Mouse (Mus musculus): Measurements from ENCODE around the gene Olfr619. TPM values are rescaled to one million over a fixed set of nuclear protein-coding genes. Genes with fewer than 3 reads are reported as not detected.

Olfr619 gene
- not detected in 2 replicates for polyA plus RNA-seq (2015; fragmentation: Nextera tagmentation; extraction: Ambion mirVana)

- no peak for ATAC-seq (ENCODE audit: low read depth)
- no peaks in the 10 kb centered on the region for H3K9me3 ChIP-seq (ENCODE audit: control insufficient read depth, low read length)
- H3K4me3 ChIP-seq (ENCODE audit: low read length) = no peak within 1 kb of the TSS
- H3K36me3 ChIP-seq (ENCODE audit: control insufficient read depth, insufficient read depth, low read length) = no peaks in the 10 kb centered on the region
- H3K27ac ChIP-seq (ENCODE audit: low read length) = no peak within 1 kb of the TSS
- H3K4me1 ChIP-seq (replicated peaks; ENCODE audit: control insufficient read depth, insufficient read depth, low read length) = no peaks in the 10 kb centered on the region
- H3K4me2 ChIP-seq (ENCODE audit: low read depth, low read length) = no peak within 1 kb of the TSS
- H3K9ac ChIP-seq (ENCODE audit: low read length) = no peak within 1 kb of the TSS
- H3K27me3 ChIP-seq (ENCODE audit: control insufficient read depth, insufficient read depth, low read depth, low read length) = no peaks in the 10 kb centered on the region
Observed at GRCm38 (mm10) chr7:103600275-103600674, at the start of gene Olfr619. Gene Olfr619, plus strand, starts transcription at chr7:103600575.

GRCm38 (mm10) chr7:103555779-103556178 lies 44.6 kb upstream of the Olfr619 start, which contains the start of gene Olfr615:
Gene Olfr615, plus strand, starts transcription at chr7:103556079.
- Histone ChIP-seq H3K9me3 (ENCODE audit: control insufficient read depth, low read length) (no peaks in the 10 kb centered on the region), H3K9ac (ENCODE audit: low read length) (no peak within 1 kb of the TSS), H3K36me3 (ENCODE audit: control insufficient read depth, insufficient read depth, low read length) (no peaks in the 10 kb centered on the region), H3K4me2 (ENCODE audit: low read depth, low read length) (no peak within 1 kb of the TSS), H3K27ac (ENCODE audit: low read length) (no peak within 1 kb of the TSS), H3K4me3 (ENCODE audit: low read length) (no peak within 1 kb of the TSS), H3K27me3 (ENCODE audit: control insufficient read depth, insufficient read depth, low read depth, low read length) (no peaks in the 10 kb centered on the region), H3K4me1 (replicated peaks; ENCODE audit: control insufficient read depth, insufficient read depth, low read length) (no peaks in the 10 kb centered on the region)
- WGBS = 72% methylated on average over 2 of the region's 2 CpGs
- no peak for ATAC-seq (ENCODE audit: low read depth)

DNA sequence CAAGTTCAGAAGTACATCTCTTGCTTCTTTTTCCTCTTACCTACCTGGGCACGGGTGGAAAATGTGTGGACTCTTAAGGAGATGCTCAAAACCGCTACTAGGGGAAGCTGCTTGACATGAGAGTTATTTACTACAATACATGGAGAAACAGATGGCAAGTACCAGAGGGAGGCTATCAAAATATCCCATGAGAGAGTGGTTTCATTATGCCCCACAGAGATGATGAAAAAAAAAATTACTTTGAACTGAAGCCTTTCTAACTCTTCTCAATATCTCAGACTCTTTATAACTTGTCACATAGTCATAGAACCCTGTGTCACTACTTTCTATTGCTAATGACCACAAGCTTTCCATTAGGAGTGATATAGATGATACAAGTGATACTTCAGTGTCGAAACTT lies 31.3 kb upstream of the Olfr619 start, which contains the start of gene Olfr616:
TSS of gene Olfr616 (minus strand) at position 101 of the 400 bp plus-strand sequence.
- H3K36me3 ChIP-seq (ENCODE audit: control insufficient read depth, insufficient read depth, low read length) = no peaks in the 10 kb centered on the region
- no peak within 1 kb of the TSS for H3K9ac ChIP-seq (ENCODE audit: low read length)
- H3K27ac ChIP-seq (ENCODE audit: low read length) = no peak within 1 kb of the TSS
- H3K4me2 ChIP-seq (ENCODE audit: low read depth, low read length) = no peak within 1 kb of the TSS
- ATAC-seq (ENCODE audit: low read depth) = no peak
- no peaks in the 10 kb centered on the region for H3K4me1 ChIP-seq (replicated peaks; ENCODE audit: control insufficient read depth, insufficient read depth, low read length)
- no peaks in the 10 kb centered on the region for H3K27me3 ChIP-seq (ENCODE audit: control insufficient read depth, insufficient read depth, low read depth, low read length)
- WGBS = 72% methylated on average over 3 of the region's 3 CpGs
- H3K9me3 ChIP-seq (ENCODE audit: control insufficient read depth, low read length) = no peaks in the 10 kb centered on the region
- H3K4me3 ChIP-seq (ENCODE audit: low read length) = no peak within 1 kb of the TSS

- H3K9me3 ChIP-seq (ENCODE audit: control insufficient read depth, low read length) = no peaks in the 10 kb centered on the region
- H3K4me1 ChIP-seq (replicated peaks; ENCODE audit: control insufficient read depth, insufficient read depth, low read length) = no peaks in the 10 kb centered on the region
- H3K9ac ChIP-seq (ENCODE audit: low read length) = no peak within 1 kb of the TSS
- H3K4me3 ChIP-seq (ENCODE audit: low read length) = no peak within 1 kb of the TSS
- WGBS = 59% methylated on average over 1 of the region's 1 CpGs
- ATAC-seq (ENCODE audit: low read depth) = no peak
- H3K4me2 ChIP-seq (ENCODE audit: low read depth, low read length) = no peak within 1 kb of the TSS
- no peaks in the 10 kb centered on the region for H3K36me3 ChIP-seq (ENCODE audit: control insufficient read depth, insufficient read depth, low read length)
- no peak within 1 kb of the TSS for H3K27ac ChIP-seq (ENCODE audit: low read length)
- H3K27me3 ChIP-seq (ENCODE audit: control insufficient read depth, insufficient read depth, low read depth, low read length) = no peaks in the 10 kb centered on the region
Observed at GRCm38 (mm10) chr7:103572761-103573160, 27.6 kb upstream of the Olfr619 start, which contains the start of gene Olfr617. Gene Olfr617, plus strand, starts transcription at chr7:103573061.

DNA sequence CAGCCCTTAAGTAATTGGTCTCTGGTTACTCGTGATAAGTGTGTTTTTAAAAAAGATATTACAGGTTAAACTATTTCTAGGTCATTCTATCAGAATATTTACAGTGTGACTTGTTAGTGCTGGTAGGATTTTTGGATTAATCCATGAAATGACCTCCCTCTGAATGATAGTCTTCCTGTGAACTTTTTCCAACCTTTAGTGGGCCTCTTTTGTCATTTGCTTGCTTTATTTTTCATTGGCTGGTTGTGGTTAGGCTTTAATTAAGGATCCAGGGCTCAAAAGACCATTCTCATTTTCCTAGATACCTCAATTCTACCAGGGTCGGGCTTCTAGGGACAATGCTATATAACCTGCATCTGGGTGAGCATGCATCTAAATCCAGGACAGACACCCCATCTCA lies 10.6 kb upstream of the Olfr619 start, which contains the start of gene Olfr618:
TSS of gene Olfr618 (plus strand) at position 301 of the 400 bp plus-strand sequence.
- Histone ChIP-seq H3K27ac (ENCODE audit: low read length) (no peak within 1 kb of the TSS), H3K4me3 (ENCODE audit: low read length) (no peak within 1 kb of the TSS), H3K4me1 (replicated peaks; ENCODE audit: control insufficient read depth, insufficient read depth, low read length) (no peaks in the 10 kb centered on the region), H3K36me3 (ENCODE audit: control insufficient read depth, insufficient read depth, low read length) (no peaks in the 10 kb centered on the region), H3K9ac (ENCODE audit: low read length) (no peak within 1 kb of the TSS), H3K4me2 (ENCODE audit: low read depth, low read length) (no peak within 1 kb of the TSS), H3K27me3 (ENCODE audit: control insufficient read depth, insufficient read depth, low read depth, low read length) (no peaks in the 10 kb centered on the region), H3K9me3 (ENCODE audit: control insufficient read depth, low read length) (no peaks in the 10 kb centered on the region)
- WGBS = 46% methylated on average over 2 of the region's 2 CpGs
- no peak for ATAC-seq (ENCODE audit: low read depth)

- Histone ChIP-seq H3K4me2 (ENCODE audit: low read depth, low read length) (no peak overlapping the region), H3K27me3 (ENCODE audit: control insufficient read depth, insufficient read depth, low read depth, low read length) (no peaks in the 10 kb centered on the region), H3K36me3 (ENCODE audit: control insufficient read depth, insufficient read depth, low read length) (no peaks in the 10 kb centered on the region), H3K27ac (ENCODE audit: low read length) (no peak overlapping the region), H3K9ac (ENCODE audit: low read length) (no peak overlapping the region), H3K4me3 (ENCODE audit: low read length) (no peak overlapping the region), H3K4me1 (replicated peaks; ENCODE audit: control insufficient read depth, insufficient read depth, low read length) (no peaks in the 10 kb centered on the region), H3K9me3 (ENCODE audit: control insufficient read depth, low read length) (no peaks in the 10 kb centered on the region)
- 74% methylated on average over 2 of the region's 2 CpGs for WGBS
- ATAC-seq (ENCODE audit: low read depth) = no peak
Observed at GRCm38 (mm10) chr7:103607425-103607824, 7.0 kb downstream of the Olfr619 start.

- H3K9me3 ChIP-seq (ENCODE audit: control insufficient read depth, low read length) = no peaks in the 10 kb centered on the region
- H3K9ac ChIP-seq (ENCODE audit: low read length) = no peak within 1 kb of the TSS
- no peaks in the 10 kb centered on the region for H3K36me3 ChIP-seq (ENCODE audit: control insufficient read depth, insufficient read depth, low read length)
- no peak within 1 kb of the TSS for H3K4me3 ChIP-seq (ENCODE audit: low read length)
- H3K27ac ChIP-seq (ENCODE audit: low read length) = no peak within 1 kb of the TSS
- H3K27me3 ChIP-seq (ENCODE audit: control insufficient read depth, insufficient read depth, low read depth, low read length) = no peaks in the 10 kb centered on the region
- no peak for ATAC-seq (ENCODE audit: low read depth)
- no peaks in the 10 kb centered on the region for H3K4me1 ChIP-seq (replicated peaks; ENCODE audit: control insufficient read depth, insufficient read depth, low read length)
- H3K4me2 ChIP-seq (ENCODE audit: low read depth, low read length) = no peak within 1 kb of the TSS
- WGBS = 66% methylated on average over 2 of the region's 2 CpGs
Observed at GRCm38 (mm10) chr7:103612434-103612833, 12.1 kb downstream of the Olfr619 start, which contains the start of gene Olfr620. Gene Olfr620, minus strand, starts transcription at chr7:103612534.

- Histone ChIP-seq H3K9me3 (ENCODE audit: control insufficient read depth, low read length) (no peaks in the 10 kb centered on the region), H3K4me2 (ENCODE audit: low read depth, low read length) (no peak overlapping the region), H3K27ac (ENCODE audit: low read length) (no peak overlapping the region), H3K4me3 (ENCODE audit: low read length) (no peak overlapping the region), H3K9ac (ENCODE audit: low read length) (no peak overlapping the region), H3K36me3 (ENCODE audit: control insufficient read depth, insufficient read depth, low read length) (no peaks in the 10 kb centered on the region), H3K4me1 (replicated peaks; ENCODE audit: control insufficient read depth, insufficient read depth, low read length) (no peaks in the 10 kb centered on the region), H3K27me3 (ENCODE audit: control insufficient read depth, insufficient read depth, low read depth, low read length) (no peaks in the 10 kb centered on the region)
- no peak for ATAC-seq (ENCODE audit: low read depth)
Observed at GRCm38 (mm10) chr7:103636795-103637194, 36.4 kb downstream of the Olfr619 start.

DNA sequence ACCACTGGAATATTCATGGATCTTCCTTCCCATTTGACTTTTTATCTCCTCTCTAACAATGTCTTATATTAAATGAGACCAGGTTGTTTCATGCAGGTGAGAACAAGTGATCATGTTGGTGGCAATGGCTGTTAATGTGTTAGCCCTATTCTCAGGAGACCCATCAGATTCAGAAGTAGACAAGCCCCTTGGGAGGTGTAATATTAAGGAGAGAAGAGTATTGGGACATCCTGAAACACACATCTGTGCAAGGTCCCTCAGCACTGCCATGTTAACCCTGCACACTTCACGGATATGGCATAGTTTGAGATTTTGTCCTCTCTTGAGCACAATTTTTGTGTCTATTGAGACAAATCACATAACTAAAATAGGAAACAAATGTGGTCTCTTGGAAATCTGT lies 42.2 kb downstream of the Olfr619 start, which contains the start of gene Olfr622:
TSS of gene Olfr622 (minus strand) at position 101 of the 400 bp plus-strand sequence.
- H3K36me3 ChIP-seq (ENCODE audit: control insufficient read depth, insufficient read depth, low read length) = no peaks in the 10 kb centered on the region
- no peak for ATAC-seq (ENCODE audit: low read depth)
- no peaks in the 10 kb centered on the region for H3K27me3 ChIP-seq (ENCODE audit: control insufficient read depth, insufficient read depth, low read depth, low read length)
- H3K4me2 ChIP-seq (ENCODE audit: low read depth, low read length) = no peak within 1 kb of the TSS
- H3K4me1 ChIP-seq (replicated peaks; ENCODE audit: control insufficient read depth, insufficient read depth, low read length) = no peaks in the 10 kb centered on the region
- WGBS = 74% methylated on average over 1 of the region's 1 CpGs
- no peak within 1 kb of the TSS for H3K9ac ChIP-seq (ENCODE audit: low read length)
- no peaks in the 10 kb centered on the region for H3K9me3 ChIP-seq (ENCODE audit: control insufficient read depth, low read length)
- no peak within 1 kb of the TSS for H3K27ac ChIP-seq (ENCODE audit: low read length)
- no peak within 1 kb of the TSS for H3K4me3 ChIP-seq (ENCODE audit: low read length)

- Histone ChIP-seq H3K4me3 (ENCODE audit: low read length) (no peak overlapping the region), H3K36me3 (ENCODE audit: control insufficient read depth, insufficient read depth, low read length) (no peaks in the 10 kb centered on the region), H3K27me3 (ENCODE audit: control insufficient read depth, insufficient read depth, low read depth, low read length) (no peaks in the 10 kb centered on the region), H3K9me3 (ENCODE audit: control insufficient read depth, low read length) (no peaks in the 10 kb centered on the region), H3K4me1 (replicated peaks; ENCODE audit: control insufficient read depth, insufficient read depth, low read length) (no peaks in the 10 kb centered on the region), H3K27ac (ENCODE audit: low read length) (no peak overlapping the region), H3K4me2 (ENCODE audit: low read depth, low read length) (no peak overlapping the region), H3K9ac (ENCODE audit: low read length) (no peak overlapping the region)
- WGBS = 82% methylated on average over 4 of the region's 4 CpGs
- no peak for ATAC-seq (ENCODE audit: low read depth)
Observed at GRCm38 (mm10) chr7:103644070-103644469, 43.7 kb downstream of the Olfr619 start.
